Mouse (Mus musculus) lung, adult 10 weeks (tissue): ENCODE measurements around the gene Jup. TPM values are rescaled to one million over a fixed set of nuclear protein-coding genes. Genes with fewer than 3 reads are reported as not detected.

Experiments
- polyA plus RNA-seq: library from polyadenylated mRNA; stranded (reverse); fragments of 350-450 nt; fragmentation: Illumina TruSeq; extraction: RNeasy Lipid Tissue Mini Kit (QIAGEN cat#74804); gene quantifications from one replicate; pipeline ENCODE4 v1.2.3, GENCODE M21; 2014; ENCODE audit warnings: low read depth, low replicate concordance; ENCODE audit not compliant: insufficient read depth

The Jup gene
- 137 TPM for polyA plus RNA-seq

GRCm38 (mm10) chr11:100397600-100398389 is at the start of gene Jup:
TSS of gene Jup (minus strand) at chr11:100397763.

GRCm38 (mm10) chr11:100441797-100442196 is 44.2 kb upstream of the Jup start, which contains the start of the genes Nt5c3b and Klhl10:
TSS of gene Nt5c3b (minus strand) at chr11:100441808.
TSS of gene Klhl10 (plus strand) at chr11:100441917.

GRCm38 (mm10) chr11:100414914-100415822 is 17.6 kb upstream of the Jup start, which contains the start of gene Fkbp10:
TSS of gene Fkbp10 (plus strand) at chr11:100415697.

GRCm38 (mm10) chr11:100414021-100414913 is 16.7 kb upstream of the Jup start, which contains the start of gene P3h4:
TSS of gene P3h4 (minus strand) at chr11:100414836.

GRCm38 (mm10) chr11:100355972-100356818 is 41.4 kb downstream of the Jup start, which contains the start of gene Hap1:
TSS of gene Hap1 (minus strand) at chr11:100356128.

GRCm38 (mm10) chr11:100333944-100334457 is 63.6 kb downstream of the Jup start, which contains the start of gene Gast:
TSS of gene Gast (plus strand) at chr11:100334407.

GRCm38 (mm10) chr11:100319492-100320171 is 77.9 kb downstream of the Jup start, which contains the start of gene Eif1:
TSS of gene Eif1 (plus strand) at chr11:100319885.

Other genes starting within 250 kb of the Jup start
- gene Krt19, start 249.1 kb downstream of the Jup start, polyA plus RNA-seq, result 168 TPM
- not detected for gene Krt9, start 204.5 kb downstream of the Jup start, polyA plus RNA-seq
- gene Krt14, start 190.2 kb downstream of the Jup start, polyA plus RNA-seq, result 0.52 TPM
- not detected for gene Krt16, start 148.9 kb downstream of the Jup start, polyA plus RNA-seq
- not detected for gene Krt17, start 136.7 kb downstream of the Jup start, polyA plus RNA-seq
- not detected for gene Krt42, start 127.9 kb downstream of the Jup start, polyA plus RNA-seq
- gene Eif1, start 77.9 kb downstream of the Jup start, polyA plus RNA-seq, result 1,257 TPM
- gene Gast, start 63.4 kb downstream of the Jup start, polyA plus RNA-seq, result not detected
- gene Hap1, start 41.6 kb downstream of the Jup start, polyA plus RNA-seq, result 5.0 TPM
- 15.4 TPM for gene P3h4, start 17.1 kb upstream of the Jup start, polyA plus RNA-seq
- gene Fkbp10, start 17.9 kb upstream of the Jup start, polyA plus RNA-seq, result 15.4 TPM
- 29.2 TPM for gene Nt5c3b, start 44.0 kb upstream of the Jup start, polyA plus RNA-seq
- 0.20 TPM for gene Klhl10, start 44.2 kb upstream of the Jup start, polyA plus RNA-seq
- 1.3 TPM for gene Klhl11, start 75.0 kb upstream of the Jup start, polyA plus RNA-seq
- gene Acly, start 130.2 kb upstream of the Jup start, polyA plus RNA-seq, result 75.1 TPM
- gene Ttc25, start 147.8 kb upstream of the Jup start, polyA plus RNA-seq, result 4.2 TPM
- gene Cnp, start 177.1 kb upstream of the Jup start, polyA plus RNA-seq, result 32.8 TPM
- 24.8 TPM for gene Nkiras2, start 221.5 kb upstream of the Jup start, polyA plus RNA-seq
- gene Dnajc7, start 222.4 kb upstream of the Jup start, polyA plus RNA-seq, result 119 TPM